Mouse (Mus musculus): ENCODE measurements around the gene Gm8922. TPM values are rescaled to one million over a fixed set of nuclear protein-coding genes. Genes with fewer than 3 reads are reported as not detected.
"Not testable (repeated sequence)": the region's sequence is repeated elsewhere in the genome, so short reads cannot be mapped to it uniquely, and the experiment has no call there.

Gm8922 gene
- total RNA-seq (2017): not detected in 2 replicates

GRCm38 (mm10) chr5:11681659-11682058 lies at the start of gene Gm8922:
Gm8922 (plus strand) TSS chr5:11681959.
- ATAC-seq (replicated peaks in 1 of 2; ENCODE audit: insufficient read depth in 1 of 2, low FRiP score in 2 of 2, low TSS enrichment in 1 of 2, low read depth in 1 of 2, poor library complexity in 2 of 2, severe bottlenecking in 2 of 2): not testable (repeated sequence)

Other genes starting within 250 kb of the Gm8922 start
- 1.7 TPM in 1 of 2 replicates, not detected in the other for gene Gm8906, start 179.3 kb upstream of the Gm8922 start, total RNA-seq (2017)
- gene Gm6460, start 87.0 kb upstream of the Gm8922 start, total RNA-seq (2017): not detected in 2 replicates
- not detected in 2 replicates for gene Gm8926, start 88.6 kb downstream of the Gm8922 start, total RNA-seq (2017)
- not detected in 2 replicates for gene Gm6465, start 163.6 kb downstream of the Gm8922 start, total RNA-seq (2017)
- not detected in 2 replicates for gene 4933402N22Rik, start 236.1 kb downstream of the Gm8922 start, total RNA-seq (2017)